Mouse (Mus musculus): ENCODE data around the gene Trio. TPM values are rescaled to one million over a fixed set of nuclear protein-coding genes. Genes with fewer than 3 reads are reported as not detected.
A peak's percentile ranks its signal among the peaks of the same experiment; 100 is the strongest.

Gene Trio
- polyA plus RNA-seq, 1 experiment = 17.5 TPM

- no peaks in the 10 kb centered on the region for H3K27me3 ChIP-seq (ENCODE audit: control insufficient read depth, insufficient read depth, low read length)
- no peak overlapping the region for H3K27ac ChIP-seq (ENCODE audit: insufficient read depth, low read depth, low read length)
- no peaks in the 10 kb centered on the region for H3K36me3 ChIP-seq (ENCODE audit: control insufficient read depth, insufficient read depth, low read length)
- no peak for TF ChIP-seq CTCF (IDR thresholded peaks at IDR 0.05; ENCODE audit: extremely low read depth, insufficient read length, insufficient replicate concordance, low read depth, low read length)
- TF ChIP-seq POLR2A (IDR thresholded peaks at IDR 0.05; ENCODE audit: low read depth, low read length) = no peak
- H3K4me3 ChIP-seq (ENCODE audit: low read depth, low read length) = no peak overlapping the region
- peaks cover 12% of the 10 kb centered on the region for H3K4me1 ChIP-seq (ENCODE audit: control insufficient read depth, insufficient read depth, insufficient read length, low read length)
- 21% methylated on average over 18 of the region's 18 CpGs for WGBS
Observed at GRCm38 (mm10) chr15:27926941-27927340, 98.7 kb downstream of the Trio start.

- Histone ChIP-seq H3K4me3 (ENCODE audit: low read depth, low read length) (no peak overlapping the region), H3K27me3 (ENCODE audit: control insufficient read depth, insufficient read depth, low read length) (no peaks in the 10 kb centered on the region), H3K4me1 (ENCODE audit: control insufficient read depth, insufficient read depth, insufficient read length, low read length) (peaks cover 11% of the 10 kb centered on the region), H3K36me3 (ENCODE audit: control insufficient read depth, insufficient read depth, low read length) (no peaks in the 10 kb centered on the region), H3K27ac (ENCODE audit: insufficient read depth, low read depth, low read length) (peak overlapping the region; percentile 10; the same call in 1 of the 2 replicates)
- 52% methylated on average over 7 of the region's 7 CpGs for WGBS
- TF ChIP-seq POLR2A (IDR thresholded peaks at IDR 0.05; ENCODE audit: low read depth, low read length) (no peak), CTCF (IDR thresholded peaks at IDR 0.05; ENCODE audit: extremely low read depth, insufficient read length, insufficient replicate concordance, low read depth, low read length) (no peak)
Observed at GRCm38 (mm10) chr15:27926450-27926849, 99.2 kb downstream of the Trio start.

- Histone ChIP-seq H3K27me3 (ENCODE audit: control insufficient read depth, insufficient read depth, low read length) (no peaks in the 10 kb centered on the region), H3K36me3 (ENCODE audit: control insufficient read depth, insufficient read depth, low read length) (no peaks in the 10 kb centered on the region), H3K4me1 (ENCODE audit: control insufficient read depth, insufficient read depth, insufficient read length, low read length) (peaks cover 11% of the 10 kb centered on the region), H3K27ac (ENCODE audit: insufficient read depth, low read depth, low read length) (peak overlapping the region; percentile 10; the same call in 1 of the 2 replicates), H3K4me3 (ENCODE audit: low read depth, low read length) (no peak overlapping the region)
- TF ChIP-seq CTCF (IDR thresholded peaks at IDR 0.05; ENCODE audit: extremely low read depth, insufficient read length, insufficient replicate concordance, low read depth, low read length) = no peak
- TF ChIP-seq POLR2A (IDR thresholded peaks at IDR 0.05; ENCODE audit: low read depth, low read length) = no peak
- 63% methylated on average over 8 of the region's 8 CpGs for WGBS
Observed at GRCm38 (mm10) chr15:27925865-27926264, 99.8 kb downstream of the Trio start.

- no peak overlapping the region for H3K27ac ChIP-seq (ENCODE audit: insufficient read depth, low read depth, low read length)
- no peaks in the 10 kb centered on the region for H3K36me3 ChIP-seq (ENCODE audit: control insufficient read depth, insufficient read depth, low read length)
- H3K27me3 ChIP-seq (ENCODE audit: control insufficient read depth, insufficient read depth, low read length) = no peaks in the 10 kb centered on the region
- H3K4me1 ChIP-seq (ENCODE audit: control insufficient read depth, insufficient read depth, insufficient read length, low read length) = peaks cover 11% of the 10 kb centered on the region
- no peak overlapping the region for H3K4me3 ChIP-seq (ENCODE audit: low read depth, low read length)
- WGBS = 65% methylated on average over 15 of the region's 15 CpGs
- TF ChIP-seq CTCF (IDR thresholded peaks at IDR 0.05; ENCODE audit: extremely low read depth, insufficient read length, insufficient replicate concordance, low read depth, low read length) = no peak
- no peak for TF ChIP-seq POLR2A (IDR thresholded peaks at IDR 0.05; ENCODE audit: low read depth, low read length)
Observed at GRCm38 (mm10) chr15:27925004-27925635, 100.5 kb downstream of the Trio start.

GRCm38 (mm10) chr15:27923987-27924341 is 101.7 kb downstream of the Trio start:
- no peak overlapping the region for H3K27ac ChIP-seq (ENCODE audit: insufficient read depth, low read depth, low read length)
- no peaks in the 10 kb centered on the region for H3K27me3 ChIP-seq (ENCODE audit: control insufficient read depth, insufficient read depth, low read length)
- no peak for TF ChIP-seq CTCF (IDR thresholded peaks at IDR 0.05; ENCODE audit: extremely low read depth, insufficient read length, insufficient replicate concordance, low read depth, low read length)
- TF ChIP-seq POLR2A (IDR thresholded peaks at IDR 0.05; ENCODE audit: low read depth, low read length) = no peak
- no peaks in the 10 kb centered on the region for H3K36me3 ChIP-seq (ENCODE audit: control insufficient read depth, insufficient read depth, low read length)
- WGBS = 20% methylated on average over 5 of the region's 5 CpGs
- H3K4me1 ChIP-seq (ENCODE audit: control insufficient read depth, insufficient read depth, insufficient read length, low read length) = peaks cover 11% of the 10 kb centered on the region
- no peak overlapping the region for H3K4me3 ChIP-seq (ENCODE audit: low read depth, low read length)

- Histone ChIP-seq H3K4me1 (ENCODE audit: control insufficient read depth, insufficient read depth, insufficient read length, low read length) (peaks cover 11% of the 10 kb centered on the region), H3K4me3 (ENCODE audit: low read depth, low read length) (no peak overlapping the region), H3K27me3 (ENCODE audit: control insufficient read depth, insufficient read depth, low read length) (no peaks in the 10 kb centered on the region), H3K36me3 (ENCODE audit: control insufficient read depth, insufficient read depth, low read length) (no peaks in the 10 kb centered on the region), H3K27ac (ENCODE audit: insufficient read depth, low read depth, low read length) (no peak overlapping the region)
- TF ChIP-seq CTCF (IDR thresholded peaks at IDR 0.05; ENCODE audit: extremely low read depth, insufficient read length, insufficient replicate concordance, low read depth, low read length) (no peak; the same call in 1 of the 2 replicates), POLR2A (IDR thresholded peaks at IDR 0.05; ENCODE audit: low read depth, low read length) (no peak)
- WGBS = 7% methylated on average over 21 of the region's 21 CpGs
Observed at GRCm38 (mm10) chr15:27923280-27923986, 102.2 kb downstream of the Trio start.

- no peaks in the 10 kb centered on the region for H3K27me3 ChIP-seq (ENCODE audit: control insufficient read depth, insufficient read depth, low read length)
- no peak overlapping the region for H3K4me3 ChIP-seq (ENCODE audit: low read depth, low read length)
- no peaks in the 10 kb centered on the region; the same call in 1 of the 2 replicates for H3K4me1 ChIP-seq (ENCODE audit: control insufficient read depth, insufficient read depth, insufficient read length, low read length)
- 69% methylated on average over 3 of the region's 3 CpGs for whole genome bisulfite sequencing
- TF ChIP-seq POLR2A (IDR thresholded peaks at IDR 0.05; ENCODE audit: low read depth, low read length) (no peak), CTCF (IDR thresholded peaks at IDR 0.05; ENCODE audit: extremely low read depth, insufficient read length, insufficient replicate concordance, low read depth, low read length) (no peak)
- no peaks in the 10 kb centered on the region; the same call in 1 of the 2 replicates for H3K36me3 ChIP-seq (ENCODE audit: control insufficient read depth, insufficient read depth, low read length)
- no peak overlapping the region for H3K27ac ChIP-seq (ENCODE audit: insufficient read depth, low read depth, low read length)
Observed at GRCm38 (mm10) chr15:27920751-27921150, 104.9 kb downstream of the Trio start.
